Mouse (Mus musculus): ENCODE data around the gene Ptprg.

DNA sequence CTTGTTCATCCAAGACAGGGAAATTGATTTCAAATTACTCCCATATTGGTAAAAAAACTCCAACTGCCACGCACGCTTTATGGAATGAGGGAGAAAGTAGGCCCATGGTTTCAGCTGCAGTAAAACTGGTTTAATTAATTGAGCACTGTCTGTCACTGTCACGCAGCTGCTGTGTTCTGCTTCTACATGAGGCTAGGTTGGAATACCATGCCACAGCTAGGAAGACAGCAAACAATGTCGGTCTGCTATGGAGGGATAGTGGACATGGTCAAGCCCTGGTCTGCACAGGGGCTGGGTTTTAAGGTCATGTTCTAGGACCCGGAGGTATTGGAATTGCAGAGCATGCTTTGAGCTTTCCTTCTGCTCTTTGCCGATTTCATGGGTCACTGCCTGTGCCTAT is 30.9 kb downstream of the Ptprg start:
- no peak for TF ChIP-seq POLR2A (IDR thresholded peaks at IDR 0.05; ENCODE audit: low read depth, low read length)
- no peak for TF ChIP-seq CTCF (IDR thresholded peaks at IDR 0.05; ENCODE audit: extremely low read depth, insufficient read length, insufficient replicate concordance, low read depth, low read length)

Data from small intestine, adult 2 months (tissue).